Mouse (Mus musculus) spleen, adult 18-20 months (tissue): ENCODE data around the gene Hist3h2a.
A peak's percentile ranks its signal among the peaks of the same experiment; 100 is the strongest.

ENCODE experiments used
- DNase-seq, 2 experiments: peaks; one replicate each; pipeline ENCODE4 v3.0.0; 2022; ENCODE audit warnings: mixed read lengths in 2 of 2

Gene Hist3h2a

GRCm38 (mm10) chr11:58948542-58949479 lies 5.7 kb upstream of the Hist3h2a start, which contains the start of gene Hist3h2ba:
Gene Hist3h2ba (plus strand): TSS chr11:58948920.
- DNase-seq = peak; percentile 36 to 54

- no peak for DNase-seq
Measured at GRCm38 (mm10) chr11:58949480-58950431, 4.7 kb upstream of the Hist3h2a start.

GRCm38 (mm10) chr11:58951210-58951609 lies 3.3 kb upstream of the Hist3h2a start:
- DNase-seq = no peak

- peak; percentile 19 to 38 for DNase-seq
Measured at GRCm38 (mm10) chr11:58953351-58954169, 925 bp upstream of the Hist3h2a start.

- DNase-seq = peak in 1 of 2 experiments; percentile 68
Measured at GRCm38 (mm10) chr11:58954170-58954419, 390 bp upstream of the Hist3h2a start.

GRCm38 (mm10) chr11:58955143-58955867 lies 820 bp downstream of the Hist3h2a start:
- no peak for DNase-seq

- no peak for DNase-seq
Measured at GRCm38 (mm10) chr11:58955868-58956257, 1.4 kb downstream of the Hist3h2a start.

GRCm38 (mm10) chr11:58957226-58957914 lies 2.9 kb downstream of the Hist3h2a start:
- no peak for DNase-seq

GRCm38 (mm10) chr11:58958536-58958935 lies 4.1 kb downstream of the Hist3h2a start:
- DNase-seq = no peak

GRCm38 (mm10) chr11:58959186-58959825 lies 4.8 kb downstream of the Hist3h2a start:
- no peak for DNase-seq

- peak; percentile 64 to 73 for DNase-seq
Measured at GRCm38 (mm10) chr11:58959921-58960465, 5.5 kb downstream of the Hist3h2a start.

- no peak for DNase-seq
Measured at GRCm38 (mm10) chr11:58961364-58962177, 7.1 kb downstream of the Hist3h2a start.

GRCm38 (mm10) chr11:58963543-58963942 lies 9.1 kb downstream of the Hist3h2a start:
- no peak for DNase-seq

GRCm38 (mm10) chr11:58964216-58964615 lies 9.7 kb downstream of the Hist3h2a start:
- no peak for DNase-seq

- DNase-seq = no peak
Measured at GRCm38 (mm10) chr11:58965001-58965760, 10.7 kb downstream of the Hist3h2a start.

GRCm38 (mm10) chr11:58967346-58967745 lies 12.9 kb downstream of the Hist3h2a start:
- no peak for DNase-seq

- no peak for DNase-seq
Measured at GRCm38 (mm10) chr11:58968551-58968950, 14.1 kb downstream of the Hist3h2a start.

- no peak for DNase-seq
Measured at GRCm38 (mm10) chr11:58969027-58969426, 14.5 kb downstream of the Hist3h2a start.

GRCm38 (mm10) chr11:58969659-58970058 lies 15.2 kb downstream of the Hist3h2a start:
- DNase-seq = no peak
